Mouse (Mus musculus) B cell, adult (primary cell): ENCODE measurements around the gene Xlr4c. TPM values are rescaled to one million over a fixed set of nuclear protein-coding genes. Genes with fewer than 3 reads are reported as not detected.

Experiments
- total RNA-seq: library from RNA; stranded (reverse); gene quantifications from 4 replicates; pipeline ENCODE4 v1.2.4, GENCODE M21; 2023; ENCODE audit not compliant: inconsistent age

Xlr4c gene
- total RNA-seq, result 3.2 to 5.3 TPM (median 4.2 TPM) in 4 replicates

GRCm38 (mm10) chrX:73242821-73243325 is at the start of gene Xlr4c:
TSS of gene Xlr4c (minus strand) at chrX:73243130.

DNA sequence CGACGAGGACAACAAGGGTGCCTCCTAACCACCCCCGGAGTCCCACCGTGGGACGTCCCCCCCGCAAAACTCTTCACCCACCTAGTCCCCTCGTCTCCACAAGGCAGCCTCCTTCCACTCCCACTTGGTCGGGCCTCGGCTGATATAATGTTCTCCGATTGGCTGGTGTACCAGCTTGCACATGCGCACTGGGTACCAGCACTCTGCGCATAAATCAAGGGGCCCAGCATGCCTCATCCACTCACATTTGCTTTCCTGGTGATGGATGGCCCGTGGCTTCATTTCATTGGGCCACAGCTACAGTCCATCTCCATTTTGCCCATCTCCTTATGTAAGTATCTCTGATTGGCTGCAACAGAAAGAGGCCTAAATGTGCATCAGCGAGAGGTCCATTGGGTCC is 22.3 kb upstream of the Xlr4c start, which contains the start of gene Xlr3c:
TSS of gene Xlr3c (minus strand) at position 121 of the 400 bp plus-strand sequence.

GRCm38 (mm10) chrX:73227914-73228605 is 14.9 kb downstream of the Xlr4c start, which contains the start of gene F8a:
TSS of gene F8a (plus strand) at chrX:73228291.

GRCm38 (mm10) chrX:73213819-73214564 is 28.9 kb downstream of the Xlr4c start, which contains the start of gene Xlr4b:
TSS of gene Xlr4b (plus strand) at chrX:73214333.

DNA sequence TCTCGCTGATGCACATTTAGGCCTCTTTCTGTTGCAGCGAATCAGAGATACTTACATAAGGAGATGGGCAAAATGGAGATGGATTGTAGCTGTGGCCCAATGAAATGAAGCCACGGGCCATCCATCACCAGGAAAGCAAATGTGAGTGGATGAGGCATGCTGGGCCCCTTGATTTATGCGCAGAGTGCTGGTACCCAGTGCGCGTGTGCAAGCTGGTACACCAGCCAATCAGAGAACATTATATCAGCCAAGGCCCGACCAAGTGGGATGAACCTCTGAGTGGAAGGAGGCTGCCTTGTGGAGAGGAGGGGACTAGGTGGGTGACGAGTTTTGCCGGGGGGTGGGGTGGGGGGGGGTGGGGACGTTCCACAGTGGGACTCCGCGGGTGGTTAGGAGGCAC is 51.0 kb downstream of the Xlr4c start, which contains the start of gene Xlr3b:
TSS of gene Xlr3b (plus strand) at position 274 of the 400 bp plus-strand sequence.

Other genes with a start within 250 kb of the Xlr4c start
- 0.93 to 1.5 TPM (median 1.2 TPM) in 4 replicates for gene Pnma5, start 206.0 kb downstream of the Xlr4c start, total RNA-seq
- gene Pnma3, start 178.3 kb downstream of the Xlr4c start, total RNA-seq, result not detected in 4 replicates
- 2.4 to 5.0 TPM (median 3.7 TPM) in 4 replicates for gene Xlr4a, start 160.7 kb downstream of the Xlr4c start, total RNA-seq
- gene Xlr3a, start 146.0 kb downstream of the Xlr4c start, total RNA-seq, result 0.15 to 0.38 TPM (median 0.27 TPM) in 3 of 4 replicates, not detected in the other
- gene Gm14685, start 126.1 kb downstream of the Xlr4c start, total RNA-seq, result 0.19 TPM in 1 of 4 replicates, not detected in the others
- gene Xlr5b, start 94.3 kb downstream of the Xlr4c start, total RNA-seq, result not detected in 4 replicates
- 0.21 TPM in 1 of 4 replicates, not detected in the others for gene DXBay18, start 93.7 kb downstream of the Xlr4c start, total RNA-seq
- not detected in 4 replicates for gene Spin2d, start 66.1 kb downstream of the Xlr4c start, total RNA-seq
- gene Xlr3b, start 50.9 kb downstream of the Xlr4c start, total RNA-seq, result 1.5 to 2.8 TPM (median 2.0 TPM) in 4 replicates
- gene Xlr4b, start 28.8 kb downstream of the Xlr4c start, total RNA-seq, result 11.2 to 16.7 TPM (median 13.7 TPM) in 4 replicates
- 12.3 to 14.9 TPM (median 13.4 TPM) in 4 replicates for gene F8a, start 14.8 kb downstream of the Xlr4c start, total RNA-seq
- 0.35 TPM in 1 of 4 replicates, not detected in the others for gene Xlr3c, start 22.3 kb upstream of the Xlr4c start, total RNA-seq
- gene Xlr5a, start 49.8 kb upstream of the Xlr4c start, total RNA-seq, result not detected in 4 replicates
- gene Xlr5c, start 49.8 kb upstream of the Xlr4c start, total RNA-seq, result not detected in 4 replicates
- not detected in 4 replicates for gene Gm45015, start 93.7 kb upstream of the Xlr4c start, total RNA-seq
- gene Zfp275, start 99.5 kb upstream of the Xlr4c start, total RNA-seq, result 24.0 to 32.8 TPM (median 26.6 TPM) in 4 replicates
- not detected in 4 replicates for gene Gm18336, start 155.6 kb upstream of the Xlr4c start, total RNA-seq
- gene Zfp92, start 168.0 kb upstream of the Xlr4c start, total RNA-seq, result not detected in 4 replicates
- 0.54 TPM in 1 of 4 replicates, not detected in the others for gene Trex2, start 192.2 kb upstream of the Xlr4c start, total RNA-seq
- gene Haus7, start 215.9 kb upstream of the Xlr4c start, total RNA-seq, result 19.5 to 22.9 TPM (median 21.4 TPM) in 4 replicates
- gene Bgn, start 240.5 kb upstream of the Xlr4c start, total RNA-seq, result 0.29 to 0.94 TPM (median 0.44 TPM) in 4 replicates